Mouse (Mus musculus) left cerebral cortex, adult 2 months (tissue): ENCODE results near the gene Tomm22. TPM values are rescaled to one million over a fixed set of nuclear protein-coding genes. Genes with fewer than 3 reads are reported as not detected.
"Not testable (repeated sequence)": the region's sequence is repeated elsewhere in the genome, so short reads cannot be mapped to it uniquely, and the experiment has no call there.

Experiments
- DNase-seq, 2 experiments: peaks; one replicate each; pipeline ENCODE4 v3.0.0; 2021 to 2022; ENCODE audit warnings: low spot score in 2 of 2, mixed read lengths in 1 of 2; ENCODE audit errors: extremely low spot score in 1 of 2
- H3K27ac ChIP-seq: fragments of 200-600 bp; 2 replicates; pipeline ENCODE4 v1.8.1; 2022
- H3K4me3 ChIP-seq: fragments of 200-600 bp; 2 replicates; pipeline ENCODE4 v1.8.1; 2022
- CTCF ChIP-seq: fragments of 200-600 bp; IDR thresholded peaks from 2 replicates; pipeline ENCODE4 v1.8.1; 2022; ENCODE audit warnings: antibody characterized with exemption, mild to moderate bottlenecking, moderate library complexity
- intact Hi-C: fragments of 180-260 bp; cut with DNase I; formaldehyde crosslinking; loops from one replicate; pipeline ENCODE4 v1.15.1; 2025
- total RNA-seq, 2 experiments: library from RNA; stranded (reverse); gene quantifications; 2 replicates each; pipeline ENCODE4 v1.2.3; 2021

The Tomm22 gene
- total RNA-seq, 2 experiments from 2014 or later = 81.8 to 96.6 TPM

DNA sequence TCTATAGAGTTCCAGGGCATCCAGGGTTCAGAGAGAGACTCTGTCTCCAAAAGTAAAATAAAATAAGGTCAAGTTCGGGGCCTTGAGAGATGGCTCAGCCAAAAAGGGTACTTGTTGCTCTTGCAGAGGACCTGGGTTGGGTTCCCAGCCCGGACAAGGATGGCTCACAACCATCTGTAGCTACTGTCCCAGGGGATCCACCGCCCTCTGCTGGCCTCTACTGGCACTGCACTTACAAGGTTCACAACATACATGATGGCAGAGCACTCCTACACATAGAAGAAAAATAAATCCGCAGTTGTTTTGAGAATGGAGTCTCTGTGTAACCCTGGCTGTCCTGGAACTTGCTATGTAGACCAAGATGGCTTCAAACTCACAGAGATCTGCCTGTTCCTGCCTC is 8.8 kb upstream of the Tomm22 start:
- no peak overlapping the region for H3K27ac ChIP-seq
- peak; percentile 54 for TF ChIP-seq CTCF
- no peak overlapping the region for H3K4me3 ChIP-seq
- no peak for DNase-seq
- intact Hi-C loops = no loop called here

- no peak for DNase-seq
- Histone ChIP-seq H3K27ac (peak overlapping the region; percentile 55; the same call in 1 of the 2 replicates), H3K4me3 (no peak overlapping the region)
- intact Hi-C loops = no loop called here
- no peak for TF ChIP-seq CTCF
Measured at GRCm38 (mm10) chr15:79664666-79665065, 6.0 kb upstream of the Tomm22 start.

- intact Hi-C loops = no loop called here
- H3K27ac ChIP-seq = no peak overlapping the region
- H3K4me3 ChIP-seq = no peak overlapping the region
- no peak for DNase-seq
- TF ChIP-seq CTCF = peak; percentile 8
Measured at GRCm38 (mm10) chr15:79669195-79669594, 1.5 kb upstream of the Tomm22 start.

DNA sequence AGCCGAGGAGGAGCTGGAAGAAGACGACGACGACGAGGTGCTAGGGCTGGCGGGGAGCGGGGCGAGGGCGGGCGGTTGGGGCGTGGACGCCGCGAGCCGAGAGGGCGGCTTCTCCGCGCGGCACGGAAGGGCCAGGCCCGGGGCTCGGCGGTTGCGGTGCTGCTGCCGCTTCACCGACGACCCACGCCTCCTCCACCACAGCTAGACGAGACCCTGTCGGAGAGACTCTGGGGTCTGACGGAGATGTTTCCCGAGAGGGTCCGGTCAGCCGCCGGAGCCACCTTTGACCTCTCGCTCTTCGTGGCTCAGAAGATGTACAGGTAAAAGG is 275 bp downstream of the Tomm22 start:
- no peak for DNase-seq
- intact Hi-C loops = no loop called here
- Histone ChIP-seq H3K4me3 (peak overlapping the region; percentile 88), H3K27ac (peak overlapping the region; percentile 80)
- no peak for TF ChIP-seq CTCF

DNA sequence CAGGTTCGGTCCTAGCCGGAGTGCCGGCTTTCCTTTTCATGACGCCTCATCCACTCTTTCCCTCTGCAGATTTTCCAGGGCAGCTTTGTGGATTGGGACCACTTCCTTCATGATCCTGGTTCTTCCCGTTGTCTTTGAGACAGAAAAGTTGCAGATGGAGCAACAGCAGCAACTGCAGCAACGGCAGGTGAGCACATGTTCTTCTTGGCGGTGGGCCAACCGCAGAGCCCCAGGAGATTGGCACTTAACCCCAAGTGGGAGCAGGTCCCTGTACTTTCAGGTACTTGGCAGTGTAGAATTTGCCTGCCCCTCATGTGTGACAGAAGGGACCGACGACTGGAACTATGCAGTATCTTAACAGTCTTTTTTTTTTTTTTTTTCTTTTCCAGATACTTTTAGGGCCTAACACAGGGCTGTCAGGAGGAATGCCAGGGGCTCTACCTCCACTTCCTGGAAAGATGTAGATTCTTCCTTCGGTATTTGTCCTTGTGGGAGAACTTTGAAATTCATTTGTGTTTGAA is 1.2 kb downstream of the Tomm22 start:
- H3K27ac ChIP-seq, intact Hi-C loops, DNase-seq: not testable (repeated sequence)
- peak overlapping the region; percentile 88 for H3K4me3 ChIP-seq

- Histone ChIP-seq H3K27ac (no peak overlapping the region), H3K4me3 (no peak overlapping the region)
- intact Hi-C loops = no loop called here
- no peak for DNase-seq
- TF ChIP-seq CTCF = no peak
Measured at GRCm38 (mm10) chr15:79677936-79678335, 7.3 kb downstream of the Tomm22 start.

GRCm38 (mm10) chr15:79681973-79682372 is 11.3 kb downstream of the Tomm22 start:
- TF ChIP-seq CTCF = no peak
- intact Hi-C loops = no loop called here
- Histone ChIP-seq H3K4me3 (no peak overlapping the region), H3K27ac (no peak overlapping the region)
- DNase-seq = no peak

DNA sequence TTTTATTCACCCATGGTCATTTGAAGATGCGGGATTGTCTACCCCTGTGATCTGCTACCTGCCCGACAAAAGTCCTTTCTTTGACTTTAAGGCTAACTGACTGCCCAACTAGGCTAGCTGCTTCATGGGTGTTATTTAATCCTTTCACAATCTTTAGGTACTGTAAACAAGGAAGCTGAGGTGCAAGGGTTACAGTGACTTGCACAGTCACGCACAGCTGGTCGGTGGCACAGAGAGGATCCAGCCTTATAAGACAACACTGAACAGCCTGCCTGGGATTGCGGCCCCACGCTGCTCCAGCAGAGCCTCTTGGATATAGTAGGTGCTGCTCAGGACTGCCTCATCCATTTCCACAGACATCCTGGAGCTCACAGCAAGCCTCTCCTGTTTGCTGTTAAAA is 12.5 kb downstream of the Tomm22 start:
- DNase-seq = no peak
- intact Hi-C loops = no loop called here
- peak overlapping the region; percentile 88; the same call in 1 of the 2 replicates for H3K4me3 ChIP-seq

GRCm38 (mm10) chr15:79683707-79684465 is 13.2 kb downstream of the Tomm22 start:
- Histone ChIP-seq H3K4me3 (peak overlapping the region; percentile 88), H3K27ac (no peak overlapping the region; the same call in 1 of the 2 replicates)
- intact Hi-C loops = no loop called here
- DNase-seq = no peak
- no peak for TF ChIP-seq CTCF

More for the DNA sequence above, 12.5 kb downstream of the Tomm22 start:
- no peak for TF ChIP-seq CTCF
- no peak overlapping the region for H3K27ac ChIP-seq

GRCm38 (mm10) chr15:79684616-79685015 is 14.0 kb downstream of the Tomm22 start:
- H3K27ac ChIP-seq = no peak overlapping the region; the same call in 1 of the 2 replicates
- TF ChIP-seq CTCF = no peak
- intact Hi-C loops = loop anchor here (5.0 kb wide), 1 partner anchor 328 kb away; the partner anchor contains the start of gene Pdgfb
- DNase-seq = no peak
- H3K4me3 ChIP-seq = peak overlapping the region; percentile 88

DNA sequence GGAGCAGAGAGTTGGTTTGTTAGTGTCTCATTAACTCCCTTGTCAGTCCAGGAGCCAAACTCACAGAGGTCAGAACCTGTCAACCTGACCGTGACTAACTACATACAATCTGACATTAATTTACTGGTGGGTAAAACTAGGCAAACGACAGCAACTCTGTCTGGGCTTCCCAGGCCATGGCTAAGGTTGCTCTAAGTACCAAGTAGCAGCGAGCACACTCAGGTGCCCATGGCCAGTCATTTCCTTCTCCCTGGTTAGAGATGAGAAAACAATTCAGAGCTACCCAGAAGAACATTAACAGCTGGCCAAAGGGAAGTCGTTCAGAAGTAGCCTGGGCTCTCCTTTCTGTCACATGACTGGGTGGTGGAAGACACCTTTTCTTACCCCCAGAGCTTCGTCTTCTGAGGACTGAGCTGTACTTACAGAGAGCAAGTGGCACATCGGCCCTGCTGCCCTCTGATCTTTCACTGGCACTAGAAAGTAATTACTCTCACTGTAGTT is 14.5 kb downstream of the Tomm22 start:
- intact Hi-C loops = loop anchor here (5.0 kb wide), 1 partner anchor 327 kb away; the partner anchor contains the start of gene Pdgfb
- DNase-seq = no peak
- no peak for TF ChIP-seq CTCF
- H3K27ac ChIP-seq = no peak overlapping the region
- H3K4me3 ChIP-seq = peak overlapping the region; percentile 88

DNA sequence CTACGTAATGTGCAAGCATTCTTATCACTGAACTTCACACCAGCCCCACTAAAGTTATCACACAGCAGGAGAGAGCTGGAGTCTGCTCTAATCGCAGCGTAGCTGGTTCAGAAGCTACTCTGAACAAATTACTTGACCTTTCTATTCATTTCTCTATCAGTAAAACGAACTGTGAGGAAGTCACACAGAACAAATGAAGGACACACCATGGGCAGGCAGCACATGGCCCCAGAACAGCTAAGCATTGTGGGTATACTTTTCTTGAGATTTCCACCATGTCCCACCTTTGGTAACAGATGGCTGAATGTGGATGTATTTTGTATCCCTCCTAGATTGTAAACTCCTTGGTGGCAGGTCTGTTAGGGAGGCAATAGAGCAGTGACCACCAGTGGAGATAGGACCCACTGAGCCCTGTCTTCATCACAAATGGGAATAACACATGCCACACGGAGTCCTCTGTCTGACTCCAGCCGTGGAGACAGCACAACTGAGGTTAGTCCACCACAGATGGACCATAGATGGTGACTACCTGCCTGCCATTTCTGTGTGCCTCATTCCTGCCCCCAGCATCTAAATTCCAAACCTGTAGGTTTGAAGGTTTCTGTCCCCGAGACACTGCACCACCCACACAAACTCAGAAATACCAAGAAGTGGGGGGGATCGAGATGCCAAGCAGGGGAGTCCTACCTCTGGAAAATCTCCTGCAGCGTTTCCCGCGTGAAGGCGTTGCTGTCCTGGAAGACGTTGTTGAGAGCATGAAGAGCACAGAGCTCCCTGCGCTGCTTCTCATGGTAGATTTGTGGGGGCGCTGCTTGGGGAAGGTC is 15.6 kb downstream of the Tomm22 start:
- intact Hi-C loops = loop anchor here (2.0 to 5.0 kb wide), 2 partner anchors 27 to 326 kb away; partner anchors contain the start of genes Cby1, Fam227a and Pdgfb
- no peak for DNase-seq
- TF ChIP-seq CTCF = no peak
- H3K27ac ChIP-seq = peak overlapping the region; percentile 92
- peak overlapping the region; percentile 88 for H3K4me3 ChIP-seq
